Mouse (Mus musculus) midbrain, embryonic 15.5 days (tissue): ENCODE measurements around the gene Ssr1. TPM values are rescaled to one million over a fixed set of nuclear protein-coding genes. Genes with fewer than 3 reads are reported as not detected.

Experiments used
- ATAC-seq: fragments of 200-750 bp; cut with Nextera tagmentation; replicated peaks from 2 replicates; pipeline ENCODE4 v1.8.0; 2017; ENCODE audit warnings: moderate TSS enrichment
- H3K27ac ChIP-seq: fragments of 300-500 bp; sonication (generic); 2 replicates; pipeline ENCODE4 v1.5.1; 2015; ENCODE audit warnings: mild to moderate bottlenecking, inconsistent platforms
- H3K27me3 ChIP-seq: fragments of 300-500 bp; sonication (generic); replicated peaks from 2 replicates; pipeline ENCODE4 v1.6.1; 2015; ENCODE audit warnings: inconsistent platforms
- H3K36me3 ChIP-seq: fragments of 300-500 bp; sonication (generic); replicated peaks from 2 replicates; pipeline ENCODE4 v1.6.1; 2015; ENCODE audit warnings: inconsistent platforms
- H3K4me1 ChIP-seq: fragments of 300-500 bp; sonication (generic); 2 replicates; pipeline ENCODE4 v1.6.1; 2015; ENCODE audit warnings: inconsistent platforms
- H3K4me2 ChIP-seq: fragments of 300-500 bp; sonication (generic); 2 replicates; pipeline ENCODE4 v1.6.1; 2015; ENCODE audit warnings: inconsistent platforms, mild to moderate bottlenecking, moderate library complexity
- H3K4me3 ChIP-seq: fragments of 300-500 bp; sonication (generic); 2 replicates; pipeline ENCODE4 v1.5.1; 2015; ENCODE audit warnings: mild to moderate bottlenecking, inconsistent platforms
- H3K9ac ChIP-seq: fragments of 300-500 bp; sonication (generic); 2 replicates; pipeline ENCODE4 v1.6.1; 2015; ENCODE audit warnings: mild to moderate bottlenecking, inconsistent platforms
- H3K9me3 ChIP-seq: fragments of 300-500 bp; sonication (generic); 2 replicates; pipeline ENCODE4 v1.6.1; 2016; ENCODE audit warnings: inconsistent platforms
- WGBS: fragments of 180-500 bp; shearing (Covaris S2); methylation state at CpG from one replicate; pipeline ENCODE4 v1.1.7; 2015; ENCODE audit warnings: mixed read lengths; 5-methylcytosine and 5-hydroxymethylcytosine counted together
- polyA plus RNA-seq: library from polyadenylated mRNA; unstranded; fragments of >200 nt; fragmentation: Nextera tagmentation; extraction: Ambion mirVana; gene quantifications from 2 replicates; pipeline ENCODE4 v1.2.1, GENCODE M21; 2015

The Ssr1 gene
- polyA plus RNA-seq, 1 experiment from 2014 or later, result 57.9 TPM

GRCm38 (mm10) chr13:37962541-37962940 is 31.5 kb downstream of the Ssr1 start:
- H3K9ac ChIP-seq, result no peak overlapping the region

DNA sequence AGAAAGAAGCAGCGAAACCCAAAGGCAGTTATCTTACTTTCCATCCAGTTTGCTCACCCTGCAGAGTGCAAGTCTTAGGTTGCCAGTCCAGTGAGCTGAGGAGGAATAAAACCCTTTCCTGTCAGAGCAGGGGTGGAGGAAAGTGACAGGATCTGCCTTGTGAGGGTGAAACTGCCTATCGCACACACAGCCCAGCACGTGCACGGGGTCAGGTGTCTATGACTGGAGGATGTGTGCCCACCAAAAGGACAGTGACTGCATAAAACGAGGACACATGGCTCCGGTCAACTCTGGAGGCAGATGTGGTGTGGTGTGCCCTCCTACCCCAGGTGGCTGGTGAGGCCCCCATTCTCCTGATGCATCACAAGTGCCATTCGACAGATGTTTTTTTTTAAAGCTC is 34.1 kb downstream of the Ssr1 start:
- no peak for ATAC-seq

More at GRCm38 (mm10) chr13:37962541-37962940, 31.5 kb downstream of the Ssr1 start:
- no peaks in the 10 kb centered on the region for H3K9me3 ChIP-seq
- no peak overlapping the region for H3K27ac ChIP-seq
- H3K4me3 ChIP-seq, result no peak overlapping the region
- no peak overlapping the region for H3K4me2 ChIP-seq
- no peaks in the 10 kb centered on the region for H3K36me3 ChIP-seq
- H3K4me1 ChIP-seq, result peaks cover 10% of the 10 kb centered on the region; the same call in 1 of the 2 replicates
- no peak for ATAC-seq
- no peaks in the 10 kb centered on the region for H3K27me3 ChIP-seq
- WGBS, result 88% methylated on average over 9 of the region's 9 CpGs

DNA sequence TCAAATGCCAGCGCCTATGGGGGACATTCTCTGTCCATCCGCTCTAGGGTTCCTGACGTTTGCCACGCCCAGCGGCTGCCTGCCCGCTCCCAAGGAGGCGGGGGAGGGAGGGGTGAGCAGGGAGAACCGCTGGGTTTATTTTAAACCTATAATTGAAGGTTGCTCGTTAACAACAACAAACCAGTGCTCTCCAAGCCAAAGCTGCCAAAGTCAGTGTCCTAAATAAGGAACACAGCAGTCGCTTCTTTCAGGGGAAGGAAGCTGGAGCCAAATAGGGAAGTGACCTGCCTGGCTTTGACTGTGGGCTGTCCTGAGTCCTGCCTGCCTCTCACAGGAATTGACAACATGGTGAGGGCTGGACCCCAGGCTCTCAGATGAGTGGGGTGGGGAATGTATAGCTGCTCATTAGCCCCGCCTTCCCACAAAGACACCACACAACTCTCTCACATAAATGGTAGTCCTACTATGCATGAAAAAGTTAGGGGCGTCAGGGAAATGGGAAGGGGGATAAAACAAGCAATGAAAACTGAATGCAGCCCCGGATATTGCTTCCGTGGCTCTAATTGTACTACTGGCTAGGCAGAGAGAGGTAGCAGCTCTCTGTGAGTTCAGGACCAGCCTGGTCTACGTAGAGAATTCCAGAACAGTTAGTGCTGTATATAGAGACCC is 34.6 kb downstream of the Ssr1 start:
- Histone ChIP-seq H3K4me1 (peaks cover 4% of the 10 kb centered on the region; the same call in 1 of the 2 replicates), H3K27ac (no peak overlapping the region), H3K4me2 (no peak overlapping the region), H3K4me3 (no peak overlapping the region), H3K36me3 (no peaks in the 10 kb centered on the region), H3K9ac (no peak overlapping the region), H3K27me3 (no peaks in the 10 kb centered on the region), H3K9me3 (no peaks in the 10 kb centered on the region)
- WGBS, result 75% methylated on average over 15 of the region's 15 CpGs
- no peak for ATAC-seq

More for the DNA sequence above, 34.1 kb downstream of the Ssr1 start:
- H3K4me2 ChIP-seq, result no peak overlapping the region
- no peaks in the 10 kb centered on the region for H3K9me3 ChIP-seq
- H3K4me3 ChIP-seq, result no peak overlapping the region
- H3K27ac ChIP-seq, result no peak overlapping the region
- H3K9ac ChIP-seq, result no peak overlapping the region
- H3K36me3 ChIP-seq, result no peaks in the 10 kb centered on the region
- WGBS, result 89% methylated on average over 7 of the region's 7 CpGs
- H3K4me1 ChIP-seq, result peaks cover 4% of the 10 kb centered on the region; the same call in 1 of the 2 replicates
- no peaks in the 10 kb centered on the region for H3K27me3 ChIP-seq

DNA sequence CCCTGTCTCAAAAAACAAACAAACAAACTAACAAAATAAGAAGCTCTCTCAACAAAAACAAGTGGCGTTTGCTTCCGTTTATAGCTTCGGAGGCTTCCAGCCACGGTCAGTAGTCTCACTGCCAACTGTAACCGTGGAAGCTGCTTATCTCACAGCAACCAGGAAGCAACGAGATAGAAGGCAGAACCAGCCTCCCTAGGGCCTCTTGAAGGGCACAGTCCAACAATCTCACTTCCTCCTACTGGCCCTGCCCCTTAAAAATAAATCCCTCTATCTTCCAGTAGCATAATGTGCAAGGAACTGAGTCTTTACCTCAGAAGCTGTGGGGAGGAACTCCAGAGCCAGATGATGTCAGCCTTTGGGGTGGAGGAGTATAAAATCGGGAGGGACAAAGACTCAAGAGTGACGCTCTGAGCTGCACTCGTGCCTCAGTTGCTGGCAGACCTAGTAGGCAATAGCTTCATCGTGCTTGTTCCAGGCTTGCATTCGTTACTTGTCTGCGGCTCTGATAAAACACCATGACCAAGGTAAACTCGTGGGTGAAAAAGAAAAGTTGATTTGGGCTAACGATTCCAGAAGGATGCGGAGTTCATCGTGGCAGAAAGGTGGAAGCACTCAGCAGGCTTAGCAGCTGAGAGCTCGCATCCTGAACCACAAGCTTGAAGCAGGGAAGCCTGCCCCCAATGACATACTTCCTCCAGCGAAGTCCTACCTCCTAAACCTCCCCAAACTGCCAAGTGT is 35.3 kb downstream of the Ssr1 start:
- no peaks in the 10 kb centered on the region for H3K9me3 ChIP-seq
- H3K36me3 ChIP-seq, result no peaks in the 10 kb centered on the region
- H3K27ac ChIP-seq, result no peak overlapping the region
- no peak overlapping the region for H3K4me3 ChIP-seq
- WGBS, result 89% methylated on average over 18 of the region's 18 CpGs
- H3K9ac ChIP-seq, result no peak overlapping the region
- H3K27me3 ChIP-seq, result no peaks in the 10 kb centered on the region
- H3K4me2 ChIP-seq, result no peak overlapping the region
- peaks cover 2% of the 10 kb centered on the region; the same call in 1 of the 2 replicates for H3K4me1 ChIP-seq
- no peak for ATAC-seq

DNA sequence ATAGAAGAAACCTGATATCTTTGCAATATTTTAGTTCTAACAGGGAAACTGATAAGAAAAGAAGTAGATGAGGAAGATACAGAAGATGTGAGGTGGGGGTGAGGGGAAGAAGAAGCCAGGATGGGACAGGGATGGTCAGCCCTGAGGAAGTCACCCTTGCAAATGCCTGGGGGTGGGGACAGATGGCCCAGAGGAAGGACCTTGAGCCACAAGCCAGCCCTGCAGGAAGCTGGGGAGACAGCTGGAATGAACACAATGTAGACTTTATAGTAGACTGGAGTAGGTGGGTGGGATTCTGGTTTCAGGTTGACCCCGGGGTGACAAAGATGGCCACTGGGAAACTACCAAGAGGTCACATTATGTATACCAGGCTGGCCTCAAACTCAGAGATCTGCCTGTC is 39.7 kb downstream of the Ssr1 start:
- Histone ChIP-seq H3K36me3 (no peaks in the 10 kb centered on the region), H3K4me3 (no peak overlapping the region), H3K9me3 (no peaks in the 10 kb centered on the region), H3K27ac (no peak overlapping the region), H3K9ac (no peak overlapping the region), H3K4me1 (no peaks in the 10 kb centered on the region), H3K27me3 (no peaks in the 10 kb centered on the region), H3K4me2 (no peak overlapping the region)
- no peak for ATAC-seq
- 95% methylated on average over 1 of the region's 1 CpGs for WGBS

DNA sequence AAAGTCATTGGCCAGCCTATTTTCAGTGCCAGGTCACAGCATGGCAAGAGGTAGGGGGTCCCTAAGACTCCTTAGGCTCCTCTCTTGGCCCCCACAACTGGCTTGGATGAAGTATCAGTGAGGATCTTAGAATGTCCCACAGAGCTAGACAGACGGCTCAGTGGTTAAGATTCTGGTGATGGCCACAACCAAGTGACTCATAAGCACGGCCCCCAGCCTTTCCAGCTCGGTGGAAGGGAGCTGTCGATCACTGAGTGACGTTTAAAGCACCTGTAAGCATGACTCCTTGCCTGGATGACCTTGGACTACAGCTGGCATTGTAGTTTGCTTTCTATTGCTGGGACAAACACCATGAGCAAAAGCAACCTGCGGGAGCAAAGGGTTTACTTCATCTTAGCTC is 41.0 kb downstream of the Ssr1 start:
- Histone ChIP-seq H3K9me3 (no peaks in the 10 kb centered on the region), H3K36me3 (no peaks in the 10 kb centered on the region), H3K27me3 (no peaks in the 10 kb centered on the region), H3K4me2 (no peak overlapping the region), H3K4me3 (no peak overlapping the region), H3K4me1 (no peaks in the 10 kb centered on the region), H3K9ac (no peak overlapping the region), H3K27ac (no peak overlapping the region)
- 85% methylated on average over 6 of the region's 6 CpGs for WGBS
- no peak for ATAC-seq

DNA sequence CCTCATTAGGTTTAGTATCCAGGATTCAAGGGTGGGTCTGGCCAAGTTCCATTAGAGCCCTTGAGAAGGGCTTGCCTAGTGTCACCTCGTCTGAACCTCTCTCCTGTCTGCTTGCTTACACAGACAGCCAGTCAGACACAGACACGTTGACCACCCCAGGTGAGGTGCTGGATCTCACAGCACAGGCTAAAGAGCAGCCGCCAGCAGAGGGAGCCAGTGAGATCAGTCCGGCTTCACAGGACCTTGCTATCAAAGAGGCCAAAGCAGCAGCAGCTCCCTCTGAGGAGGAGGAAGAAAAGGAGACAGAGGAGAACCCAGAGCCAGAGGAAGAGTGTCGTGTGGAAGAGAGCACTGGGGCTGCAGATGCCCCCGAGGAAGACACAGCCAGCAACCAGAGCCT is 47.3 kb downstream of the Ssr1 start:
- peak; percentile 40; the same call in 1 of the 2 replicates for ATAC-seq
- Histone ChIP-seq H3K4me3 (no peak overlapping the region), H3K9me3 (no peaks in the 10 kb centered on the region), H3K4me1 (no peaks in the 10 kb centered on the region), H3K27ac (no peak overlapping the region), H3K27me3 (no peaks in the 10 kb centered on the region), H3K36me3 (no peaks in the 10 kb centered on the region), H3K9ac (no peak overlapping the region), H3K4me2 (no peak overlapping the region)
- WGBS, result 20% methylated on average over 6 of the region's 6 CpGs

DNA sequence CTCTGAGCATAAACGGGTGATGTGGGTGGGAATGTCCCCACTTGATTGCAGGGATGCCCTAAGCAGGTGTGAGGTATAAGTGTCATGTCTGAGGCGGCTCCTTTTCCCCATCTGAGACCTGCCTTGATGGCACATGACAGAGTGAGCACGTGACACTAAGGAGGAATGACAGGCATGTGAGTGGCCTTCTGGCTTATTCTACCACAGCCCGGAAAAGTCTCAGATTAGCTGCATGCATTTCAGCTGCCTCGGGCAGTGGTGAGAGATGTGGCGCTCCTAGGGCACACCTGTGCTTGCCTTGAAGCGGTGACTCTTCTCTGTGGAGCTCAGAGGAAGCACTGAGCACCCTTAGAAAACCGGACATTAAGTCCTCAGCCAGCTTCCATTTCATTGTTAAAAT is 48.6 kb downstream of the Ssr1 start:
- no peak for ATAC-seq
- no peak overlapping the region for H3K27ac ChIP-seq
- no peak overlapping the region for H3K4me2 ChIP-seq
- no peak overlapping the region for H3K9ac ChIP-seq
- no peaks in the 10 kb centered on the region for H3K27me3 ChIP-seq
- no peaks in the 10 kb centered on the region for H3K9me3 ChIP-seq
- H3K4me3 ChIP-seq, result no peak overlapping the region
- no peaks in the 10 kb centered on the region for H3K4me1 ChIP-seq
- 76% methylated on average over 8 of the region's 8 CpGs for WGBS
- H3K36me3 ChIP-seq, result no peaks in the 10 kb centered on the region

DNA sequence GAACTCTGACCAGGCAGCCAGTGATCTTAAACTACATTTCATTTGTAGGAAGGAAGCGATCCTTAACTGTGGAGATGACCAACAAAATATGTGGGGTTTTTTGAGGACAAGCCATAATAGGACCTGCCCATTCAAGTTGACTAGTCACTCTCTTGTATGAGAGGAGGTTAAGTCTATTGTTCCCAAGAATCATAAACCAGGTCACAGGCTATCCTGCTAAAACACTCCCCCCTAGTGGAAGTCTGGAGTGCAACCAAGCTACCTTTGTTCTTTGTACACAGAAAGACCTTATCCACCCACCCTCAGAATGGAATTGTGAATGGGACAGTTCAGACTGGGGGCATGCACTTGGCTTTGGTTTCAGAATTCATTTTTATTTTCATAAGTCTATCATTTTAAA is 49.7 kb downstream of the Ssr1 start:
- Histone ChIP-seq H3K9ac (no peak overlapping the region), H3K27me3 (no peaks in the 10 kb centered on the region), H3K4me3 (no peak overlapping the region), H3K36me3 (no peaks in the 10 kb centered on the region), H3K4me1 (no peaks in the 10 kb centered on the region), H3K4me2 (no peak overlapping the region), H3K9me3 (no peaks in the 10 kb centered on the region), H3K27ac (no peak overlapping the region)
- WGBS, result 62% methylated on average over 1 of the region's 1 CpGs
- ATAC-seq, result no peak; the same call in 1 of the 2 replicates

DNA sequence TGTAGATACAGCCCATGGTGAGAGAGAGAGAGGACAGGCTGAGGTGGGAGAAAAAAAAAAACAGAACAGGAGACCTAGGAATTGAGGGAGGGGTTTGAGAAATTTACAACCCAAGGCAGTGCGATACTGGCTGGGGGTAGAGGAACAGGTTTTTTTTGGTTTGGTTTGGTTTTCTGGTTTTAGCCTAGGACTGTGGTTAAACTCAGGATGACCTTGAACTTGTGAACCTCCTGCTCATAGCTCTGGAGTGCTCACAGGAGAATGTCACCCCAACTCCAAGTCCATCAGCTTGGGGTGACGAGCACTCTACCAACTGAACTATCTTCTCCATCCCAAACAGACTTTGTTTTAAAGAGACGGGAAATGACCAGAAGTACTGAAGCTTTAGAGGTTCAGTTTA is 50.6 kb downstream of the Ssr1 start:
- Histone ChIP-seq H3K4me1 (no peaks in the 10 kb centered on the region), H3K4me2 (no peak overlapping the region)
- WGBS, result 95% methylated on average over 3 of the region's 3 CpGs

DNA sequence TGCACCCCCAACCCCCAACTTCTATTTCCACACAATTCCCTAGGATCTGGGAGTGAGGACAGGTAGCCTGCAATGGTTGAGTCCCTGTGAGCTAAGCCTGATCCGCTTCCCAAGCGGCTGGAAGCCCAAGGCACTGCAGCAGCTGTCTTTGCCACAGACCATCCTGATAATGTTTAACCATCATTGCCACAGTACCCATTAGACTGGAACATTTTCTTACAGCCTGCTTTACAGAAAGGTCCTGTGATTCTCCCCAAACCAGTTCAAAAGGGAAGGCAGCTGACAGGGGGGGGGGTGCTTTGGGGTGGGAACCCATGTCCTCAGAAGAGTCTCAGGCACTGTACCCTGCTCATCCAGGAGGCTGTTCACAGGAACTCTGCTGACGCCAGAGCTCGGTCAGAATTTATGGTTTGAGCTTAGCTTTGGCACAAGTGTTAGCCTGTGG is 51.1 kb downstream of the Ssr1 start:
- no peaks in the 10 kb centered on the region for H3K9me3 ChIP-seq
- no peaks in the 10 kb centered on the region for H3K4me1 ChIP-seq
- 81% methylated on average over 4 of the region's 4 CpGs for WGBS
- H3K4me3 ChIP-seq, result no peak overlapping the region
- H3K4me2 ChIP-seq, result no peak overlapping the region
- no peaks in the 10 kb centered on the region for H3K27me3 ChIP-seq
- H3K27ac ChIP-seq, result no peak overlapping the region
- H3K9ac ChIP-seq, result no peak overlapping the region
- ATAC-seq, result no peak
- H3K36me3 ChIP-seq, result no peaks in the 10 kb centered on the region

More for the DNA sequence above, 50.6 kb downstream of the Ssr1 start:
- no peak overlapping the region for H3K4me3 ChIP-seq
- H3K36me3 ChIP-seq, result no peaks in the 10 kb centered on the region
- no peaks in the 10 kb centered on the region for H3K27me3 ChIP-seq
- H3K27ac ChIP-seq, result no peak overlapping the region
- H3K9ac ChIP-seq, result no peak overlapping the region
- ATAC-seq, result no peak
- H3K9me3 ChIP-seq, result no peaks in the 10 kb centered on the region

DNA sequence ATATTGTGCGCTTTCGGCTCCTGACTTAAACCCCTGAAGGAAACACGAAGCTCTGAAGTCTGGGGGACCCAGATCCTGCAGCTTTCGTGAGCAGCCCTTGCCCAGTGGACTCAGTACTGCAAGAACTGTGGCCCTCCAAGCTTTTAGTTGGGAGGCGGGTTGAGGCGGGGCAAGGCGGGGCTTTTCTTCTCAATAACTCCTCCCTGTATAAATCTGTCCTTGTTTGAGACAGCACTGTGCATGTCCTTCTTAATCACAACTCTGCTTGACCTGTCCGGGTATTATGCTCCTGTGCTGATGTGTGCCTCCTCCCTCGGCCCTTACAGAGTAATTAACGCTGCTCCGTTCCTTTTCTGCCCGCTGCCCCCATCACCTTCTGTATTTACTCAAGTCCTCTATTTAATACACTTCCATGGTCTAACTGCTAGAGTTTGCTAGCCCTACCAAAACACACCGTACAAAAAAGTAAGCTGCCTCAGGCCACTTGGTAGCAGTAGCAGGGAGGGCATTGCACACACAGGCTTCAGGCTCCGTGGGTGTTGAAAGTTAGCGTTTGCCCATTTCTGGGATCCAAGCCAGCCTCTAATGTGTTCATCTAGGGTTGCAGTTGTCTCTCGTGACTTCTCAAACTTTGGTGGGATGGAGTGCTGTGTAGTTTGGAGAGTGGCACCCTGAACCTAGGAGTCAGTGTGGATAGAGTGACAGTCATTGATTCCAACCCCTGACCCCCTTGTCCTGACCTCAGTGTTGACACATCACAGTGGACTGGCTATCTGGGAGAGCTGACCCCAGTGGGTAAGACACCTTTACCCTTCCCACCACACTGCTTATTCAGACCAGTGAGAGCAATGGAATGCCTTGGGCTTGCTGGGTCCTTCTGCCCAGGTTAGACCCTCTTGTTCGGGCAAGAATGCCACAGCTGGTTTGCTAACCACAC is 51.8 kb downstream of the Ssr1 start:
- Histone ChIP-seq H3K4me1 (no peaks in the 10 kb centered on the region), H3K9me3 (no peaks in the 10 kb centered on the region), H3K9ac (no peak overlapping the region), H3K4me3 (no peak overlapping the region), H3K36me3 (no peaks in the 10 kb centered on the region), H3K27ac (no peak overlapping the region), H3K4me2 (no peak overlapping the region), H3K27me3 (no peaks in the 10 kb centered on the region)
- no peak for ATAC-seq
- WGBS, result 64% methylated on average over 17 of the region's 17 CpGs
